Mouse (Mus musculus): ENCODE results near the gene Gm28047. TPM values are rescaled to one million over a fixed set of nuclear protein-coding genes. Genes with fewer than 3 reads are reported as not detected.

Gm28047 gene
- polyA plus RNA-seq, 1 experiment: 0.68 TPM

DNA sequence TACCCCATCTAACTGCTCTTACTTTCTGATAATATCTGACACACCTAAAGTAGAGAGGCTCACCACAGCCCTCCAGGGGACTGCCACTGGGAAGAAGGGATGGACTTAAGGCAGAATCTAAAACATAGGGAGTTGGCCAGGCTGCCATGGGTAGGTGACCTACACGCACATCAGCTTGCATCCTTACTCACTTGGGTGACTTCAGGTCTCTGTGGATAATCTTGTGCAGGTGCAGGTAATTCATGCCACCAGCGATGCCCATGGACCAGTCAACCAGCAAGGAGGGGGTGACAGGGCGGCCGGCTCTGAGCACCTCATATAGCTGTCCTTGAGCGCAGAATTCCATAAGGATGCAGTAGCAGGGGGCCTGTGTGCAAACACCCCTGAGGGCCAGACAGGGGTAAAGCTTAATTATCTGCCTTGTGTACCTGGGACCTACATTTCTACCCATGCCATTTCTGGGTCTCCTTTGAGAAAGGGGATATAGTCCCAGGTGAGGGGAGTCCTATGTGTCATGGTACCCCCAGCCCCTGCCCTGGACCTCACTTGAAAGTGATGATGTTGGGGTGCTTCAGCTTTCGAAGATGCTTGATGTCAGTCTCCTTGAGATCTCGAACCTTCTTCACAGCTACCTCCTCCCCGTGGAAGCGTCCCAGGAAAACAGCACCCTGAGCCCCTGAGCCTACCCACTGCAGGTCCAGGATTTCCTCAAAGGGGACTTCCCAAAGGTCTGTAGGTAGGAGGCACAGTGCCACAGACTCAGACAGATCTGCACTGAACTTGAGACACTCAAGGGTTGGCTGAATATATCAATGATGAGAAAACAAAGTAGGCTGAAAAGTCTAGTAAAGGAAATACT lies 120.7 kb downstream of the Gm28047 start:
- no peaks in the 10 kb centered on the region for H3K27me3 ChIP-seq (ENCODE audit: control insufficient read depth, insufficient read depth, low read length)
- no peak overlapping the region for H3K27ac ChIP-seq (ENCODE audit: control insufficient read depth, insufficient read depth, low read depth, low read length)
- H3K4me1 ChIP-seq (ENCODE audit: control insufficient read depth, insufficient read depth, low read length): no peaks in the 10 kb centered on the region
- no peak overlapping the region for H3K4me3 ChIP-seq (ENCODE audit: control insufficient read depth, low read depth, low read length)
- H3K36me3 ChIP-seq (ENCODE audit: control insufficient read depth, insufficient read depth, low read length): peaks cover 1% of the 10 kb centered on the region; the same call in 1 of the 2 replicates
- TF ChIP-seq POLR2A (IDR thresholded peaks at IDR 0.05; ENCODE audit: control insufficient read depth, low read depth, low read length) (no peak), CTCF (IDR thresholded peaks at IDR 0.05; ENCODE audit: control insufficient read depth, insufficient read depth, insufficient replicate concordance, low read depth, low read length) (no peak)

DNA sequence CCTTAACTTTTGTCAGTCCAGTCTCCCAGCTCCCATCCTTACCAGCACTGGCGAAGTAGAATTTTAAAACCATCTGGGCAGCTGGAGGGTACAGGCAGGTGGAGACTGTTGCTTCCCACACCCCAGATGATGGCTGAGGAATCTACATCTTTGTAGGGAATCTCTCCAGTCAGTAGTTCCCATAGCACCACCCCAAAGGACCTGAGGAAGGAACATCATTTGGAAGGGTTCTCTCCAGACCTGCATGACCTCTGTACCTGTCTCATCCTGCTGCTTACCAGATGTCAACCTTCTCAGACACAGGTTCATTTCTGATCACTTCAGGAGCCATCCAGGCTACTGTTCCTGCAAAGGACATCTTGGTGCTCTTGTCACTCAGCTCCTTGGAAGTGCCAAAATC lies 121.4 kb downstream of the Gm28047 start, which contains the start of gene Gm10337:
Gene Gm10337, plus strand, starts transcription at position 276 of the 400 bp plus-strand sequence.
- Histone ChIP-seq H3K4me1 (ENCODE audit: control insufficient read depth, insufficient read depth, low read length) (no peaks in the 10 kb centered on the region), H3K36me3 (ENCODE audit: control insufficient read depth, insufficient read depth, low read length) (peaks cover 1% of the 10 kb centered on the region; the same call in 1 of the 2 replicates), H3K27me3 (ENCODE audit: control insufficient read depth, insufficient read depth, low read length) (no peaks in the 10 kb centered on the region), H3K4me3 (ENCODE audit: control insufficient read depth, low read depth, low read length) (no peak within 1 kb of the TSS), H3K27ac (ENCODE audit: control insufficient read depth, insufficient read depth, low read depth, low read length) (no peak within 1 kb of the TSS)
- TF ChIP-seq POLR2A (IDR thresholded peaks at IDR 0.05; ENCODE audit: control insufficient read depth, low read depth, low read length): no peak
- no peak for TF ChIP-seq CTCF (IDR thresholded peaks at IDR 0.05; ENCODE audit: control insufficient read depth, insufficient read depth, insufficient replicate concordance, low read depth, low read length)

DNA sequence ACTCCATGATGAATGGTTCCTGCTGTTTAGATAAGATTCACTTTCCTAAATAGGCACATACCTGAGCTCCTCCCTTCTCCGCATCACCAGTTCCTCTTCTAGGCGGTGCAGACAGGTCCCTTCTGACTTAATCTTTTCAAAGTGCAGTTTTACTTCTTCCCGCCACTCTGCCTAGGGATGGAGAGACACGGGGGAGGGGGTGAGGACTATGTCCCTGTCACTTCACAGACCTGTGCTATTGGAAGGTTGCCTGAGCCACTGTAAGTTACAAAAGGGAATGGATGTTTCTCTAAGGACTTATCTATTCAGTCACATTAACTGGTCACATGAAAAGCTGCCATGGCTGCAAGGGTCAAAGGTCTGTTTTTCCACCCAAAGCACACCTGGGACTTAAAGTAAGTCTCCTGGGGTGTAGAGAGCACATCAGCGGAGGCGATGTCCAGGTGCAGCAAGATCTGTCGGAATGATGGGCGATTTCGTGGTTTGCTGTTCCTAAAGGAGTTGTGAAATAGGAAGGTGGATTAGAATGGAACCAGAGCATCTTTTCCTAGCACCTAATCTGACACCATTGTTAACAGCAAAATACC lies 122.5 kb downstream of the Gm28047 start:
- peaks cover 1% of the 10 kb centered on the region; the same call in 1 of the 2 replicates for H3K36me3 ChIP-seq (ENCODE audit: control insufficient read depth, insufficient read depth, low read length)
- no peak overlapping the region for H3K4me3 ChIP-seq (ENCODE audit: control insufficient read depth, low read depth, low read length)
- TF ChIP-seq POLR2A (IDR thresholded peaks at IDR 0.05; ENCODE audit: control insufficient read depth, low read depth, low read length) (no peak), CTCF (IDR thresholded peaks at IDR 0.05; ENCODE audit: control insufficient read depth, insufficient read depth, insufficient replicate concordance, low read depth, low read length) (no peak)
- H3K27ac ChIP-seq (ENCODE audit: control insufficient read depth, insufficient read depth, low read depth, low read length): no peak overlapping the region; the same call in 1 of the 2 replicates
- H3K27me3 ChIP-seq (ENCODE audit: control insufficient read depth, insufficient read depth, low read length): no peaks in the 10 kb centered on the region
- no peaks in the 10 kb centered on the region for H3K4me1 ChIP-seq (ENCODE audit: control insufficient read depth, insufficient read depth, low read length)

DNA sequence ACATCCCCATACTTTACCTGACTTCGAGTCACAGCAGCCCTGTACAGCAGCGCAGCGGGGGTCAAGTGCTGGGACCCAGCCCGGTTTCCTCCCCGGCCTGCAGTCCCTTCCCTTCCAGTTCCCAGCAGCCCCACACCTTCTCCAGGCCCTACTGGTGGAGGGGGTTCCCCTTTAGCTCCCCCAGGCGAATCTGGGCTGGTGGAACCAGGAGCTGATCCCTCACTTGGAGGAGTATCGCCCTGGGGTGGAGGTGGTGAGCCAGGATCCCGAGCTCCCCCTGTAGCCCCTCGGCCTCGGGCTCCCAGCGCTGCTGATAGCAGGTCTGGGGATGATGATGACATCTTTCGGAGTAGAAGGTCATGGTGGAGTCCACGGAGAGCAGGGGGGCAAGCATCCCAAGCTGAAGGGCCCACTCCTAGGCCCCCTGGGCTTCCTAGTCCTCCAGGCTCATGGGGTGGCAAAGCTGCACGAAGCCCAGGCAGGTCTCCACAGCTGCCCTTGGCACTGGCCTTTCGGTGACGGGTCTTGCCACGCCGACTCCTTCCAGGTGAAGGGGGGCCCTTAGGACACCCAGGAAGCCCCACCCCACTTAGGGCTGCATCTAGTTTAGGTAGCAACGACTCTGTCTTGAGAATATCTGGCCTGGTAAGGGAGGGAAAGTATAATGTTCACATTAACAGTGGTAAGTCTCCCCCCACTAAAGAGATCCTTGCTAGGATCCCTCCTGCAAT lies 123.6 kb downstream of the Gm28047 start:
- TF ChIP-seq POLR2A (IDR thresholded peaks at IDR 0.05; ENCODE audit: control insufficient read depth, low read depth, low read length) (no peak), CTCF (IDR thresholded peaks at IDR 0.05; ENCODE audit: control insufficient read depth, insufficient read depth, insufficient replicate concordance, low read depth, low read length) (no peak)
- Histone ChIP-seq H3K36me3 (ENCODE audit: control insufficient read depth, insufficient read depth, low read length) (peaks cover 1% of the 10 kb centered on the region; the same call in 1 of the 2 replicates), H3K27me3 (ENCODE audit: control insufficient read depth, insufficient read depth, low read length) (no peaks in the 10 kb centered on the region), H3K4me1 (ENCODE audit: control insufficient read depth, insufficient read depth, low read length) (no peaks in the 10 kb centered on the region), H3K27ac (ENCODE audit: control insufficient read depth, insufficient read depth, low read depth, low read length) (no peak overlapping the region), H3K4me3 (ENCODE audit: control insufficient read depth, low read depth, low read length) (no peak overlapping the region)

DNA sequence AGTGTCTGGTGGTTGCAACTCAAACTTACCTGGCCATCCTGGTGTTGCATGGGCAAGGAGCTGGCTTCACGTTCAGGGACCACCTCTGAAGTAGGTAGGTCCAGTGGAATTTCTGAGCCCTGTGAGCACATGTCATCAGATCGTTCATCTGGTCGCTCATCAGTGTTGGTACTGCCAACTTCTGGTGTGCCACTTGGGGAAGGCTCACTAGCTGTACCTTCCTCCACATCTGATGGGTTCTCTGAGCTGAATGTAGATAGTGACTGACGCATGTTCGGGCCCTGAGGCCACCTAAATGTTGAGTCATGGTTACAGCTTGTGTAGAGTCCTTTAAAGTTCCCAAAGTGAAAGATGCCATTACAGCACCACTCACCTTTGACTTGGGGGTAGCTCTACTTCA lies 124.4 kb downstream of the Gm28047 start:
- H3K27ac ChIP-seq (ENCODE audit: control insufficient read depth, insufficient read depth, low read depth, low read length): no peak overlapping the region
- H3K4me3 ChIP-seq (ENCODE audit: control insufficient read depth, low read depth, low read length): peak overlapping the region; percentile 37; the same call in 1 of the 2 replicates
- H3K4me1 ChIP-seq (ENCODE audit: control insufficient read depth, insufficient read depth, low read length): no peaks in the 10 kb centered on the region
- TF ChIP-seq CTCF (IDR thresholded peaks at IDR 0.05; ENCODE audit: control insufficient read depth, insufficient read depth, insufficient replicate concordance, low read depth, low read length) (no peak), POLR2A (IDR thresholded peaks at IDR 0.05; ENCODE audit: control insufficient read depth, low read depth, low read length) (no peak)
- H3K36me3 ChIP-seq (ENCODE audit: control insufficient read depth, insufficient read depth, low read length): peaks cover 1% of the 10 kb centered on the region; the same call in 1 of the 2 replicates
- no peaks in the 10 kb centered on the region for H3K27me3 ChIP-seq (ENCODE audit: control insufficient read depth, insufficient read depth, low read length)

DNA sequence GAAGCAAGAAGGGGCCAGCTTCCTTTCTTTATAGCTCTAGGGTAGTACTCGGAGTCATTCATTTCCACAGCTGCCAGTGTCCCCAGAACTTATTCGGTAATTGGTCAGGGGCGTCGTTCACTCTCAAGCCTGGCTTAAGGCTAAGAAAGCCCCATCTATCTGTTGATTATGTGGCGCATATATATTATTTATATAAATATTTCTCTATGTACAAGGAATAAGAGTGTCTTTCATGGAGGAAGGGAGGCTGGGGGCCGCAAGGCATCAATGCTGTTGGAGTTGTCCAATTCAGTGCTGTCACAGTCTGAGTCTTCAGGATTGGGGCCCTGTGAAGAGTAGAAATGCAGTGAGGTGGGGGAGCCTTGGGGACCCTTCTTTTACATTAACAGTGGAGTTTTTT lies 125.0 kb downstream of the Gm28047 start:
- Histone ChIP-seq H3K4me1 (ENCODE audit: control insufficient read depth, insufficient read depth, low read length) (no peaks in the 10 kb centered on the region), H3K36me3 (ENCODE audit: control insufficient read depth, insufficient read depth, low read length) (peaks cover 1% of the 10 kb centered on the region; the same call in 1 of the 2 replicates), H3K4me3 (ENCODE audit: control insufficient read depth, low read depth, low read length) (no peak overlapping the region), H3K27ac (ENCODE audit: control insufficient read depth, insufficient read depth, low read depth, low read length) (no peak overlapping the region), H3K27me3 (ENCODE audit: control insufficient read depth, insufficient read depth, low read length) (no peaks in the 10 kb centered on the region)
- TF ChIP-seq POLR2A (IDR thresholded peaks at IDR 0.05; ENCODE audit: control insufficient read depth, low read depth, low read length): no peak
- no peak for TF ChIP-seq CTCF (IDR thresholded peaks at IDR 0.05; ENCODE audit: control insufficient read depth, insufficient read depth, insufficient replicate concordance, low read depth, low read length)

DNA sequence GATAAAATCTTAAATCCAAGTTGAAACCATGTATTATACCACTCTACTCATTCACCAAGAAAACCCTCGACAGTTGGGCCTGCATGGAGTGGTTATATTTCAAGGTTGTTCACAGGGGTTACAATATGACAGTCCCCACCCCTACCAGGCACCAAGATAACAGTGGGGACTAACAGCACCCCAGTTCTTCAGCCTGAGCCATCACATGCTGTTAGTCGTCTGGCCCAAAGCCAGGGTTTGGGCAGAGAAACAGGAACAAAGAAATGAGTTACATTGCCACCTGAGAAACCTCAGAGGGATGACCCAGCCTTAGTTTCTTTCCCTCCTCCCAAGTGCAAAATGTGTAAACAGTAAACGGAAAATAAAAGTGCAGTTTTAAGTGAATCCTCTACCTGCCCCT lies 125.5 kb downstream of the Gm28047 start:
- Histone ChIP-seq H3K36me3 (ENCODE audit: control insufficient read depth, insufficient read depth, low read length) (peaks cover 1% of the 10 kb centered on the region; the same call in 1 of the 2 replicates), H3K27ac (ENCODE audit: control insufficient read depth, insufficient read depth, low read depth, low read length) (no peak overlapping the region), H3K27me3 (ENCODE audit: control insufficient read depth, insufficient read depth, low read length) (no peaks in the 10 kb centered on the region), H3K4me3 (ENCODE audit: control insufficient read depth, low read depth, low read length) (no peak overlapping the region), H3K4me1 (ENCODE audit: control insufficient read depth, insufficient read depth, low read length) (no peaks in the 10 kb centered on the region)
- TF ChIP-seq POLR2A (IDR thresholded peaks at IDR 0.05; ENCODE audit: control insufficient read depth, low read depth, low read length) (no peak), CTCF (IDR thresholded peaks at IDR 0.05; ENCODE audit: control insufficient read depth, insufficient read depth, insufficient replicate concordance, low read depth, low read length) (no peak)

Measured in testis, adult 2 months (tissue).